Mouse (Mus musculus) adrenal gland, postnatal 36 days (tissue): Measurements from ENCODE around the gene Fam102b. TPM values are rescaled to one million over a fixed set of nuclear protein-coding genes. Genes with fewer than 3 reads are reported as not detected.

ENCODE experiments used
- DNase-seq, 2 experiments: peaks; one replicate each; pipeline ENCODE4 v3.0.0; 2021; ENCODE audit warnings: mixed read lengths in 1 of 2
- long read RNA-seq, 2 experiments: library from polyadenylated mRNA; stranded (forward); transcript quantifications; one replicate each; pipeline ENCODE4 v2.0.0; 2021; ENCODE audit warnings: borderline sequencing depth in 2 of 2
- total RNA-seq, 2 experiments: library from RNA; stranded (reverse); gene quantifications; 2 replicates each; pipeline ENCODE4 v1.2.3; 2021

Gene Fam102b
- 1 to 10 TPM; 9.3 to 9.7 TPM for total RNA-seq
- long read RNA-seq, experiment 1, full-length matches to known transcripts, result 1 of 1 reads
- long read RNA-seq, experiment 1, partial matches to known transcripts, result 0 of 1 reads
- long read RNA-seq, experiment 1, other reads (novel, unspliced or antisense), result 0 of 1 reads
- long read RNA-seq, experiment 2, result 0 reads

DNA sequence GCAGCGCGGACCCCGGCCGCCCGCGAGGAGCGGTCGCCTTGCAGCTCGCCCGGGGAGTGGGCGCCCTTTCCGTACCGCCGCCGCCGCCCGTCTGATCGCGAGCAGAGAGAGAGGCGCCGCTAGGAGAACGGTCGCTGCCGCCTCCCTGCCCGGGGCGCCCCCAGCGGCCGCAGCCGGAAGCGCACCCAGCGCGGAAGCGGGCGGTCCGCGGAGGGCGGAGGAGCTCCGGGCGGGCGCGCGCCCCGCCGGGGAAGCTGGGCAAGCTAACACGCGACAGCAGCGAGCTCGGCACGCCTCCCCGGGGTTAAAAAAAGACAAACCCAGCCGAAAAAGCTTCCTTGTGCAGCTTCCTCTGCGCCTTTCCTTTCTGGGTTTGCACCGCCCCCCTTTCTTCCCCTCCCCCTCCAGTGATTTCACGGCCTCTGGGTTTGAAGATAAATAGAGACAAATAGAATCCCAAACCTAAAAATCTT, at the start of gene Fam102b:
Fam102b (minus strand) TSS at position 93 of the 473 bp plus-strand sequence.
- DNase-seq, result peak; percentile 91 to 94

DNA sequence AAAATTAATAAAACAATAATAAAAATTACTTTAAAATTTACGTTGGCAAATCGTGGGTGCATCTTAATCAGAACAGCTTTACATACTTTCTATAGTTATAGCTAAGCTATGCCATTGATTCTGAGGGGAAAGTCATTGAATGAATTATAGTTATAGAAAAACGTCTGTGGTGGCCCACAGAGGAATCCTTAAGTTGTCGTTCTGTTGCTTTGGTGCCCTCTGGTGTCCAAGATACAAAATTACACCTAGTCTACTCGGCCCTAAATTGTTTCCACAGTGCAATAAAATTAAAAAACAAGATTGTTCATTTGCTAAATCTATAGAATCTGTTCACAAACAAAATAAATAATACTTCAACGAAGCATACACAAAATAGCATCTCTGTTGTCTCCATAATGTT, 35.6 kb upstream of the Fam102b start:
- peak; percentile 17 to 40 for DNase-seq

DNA sequence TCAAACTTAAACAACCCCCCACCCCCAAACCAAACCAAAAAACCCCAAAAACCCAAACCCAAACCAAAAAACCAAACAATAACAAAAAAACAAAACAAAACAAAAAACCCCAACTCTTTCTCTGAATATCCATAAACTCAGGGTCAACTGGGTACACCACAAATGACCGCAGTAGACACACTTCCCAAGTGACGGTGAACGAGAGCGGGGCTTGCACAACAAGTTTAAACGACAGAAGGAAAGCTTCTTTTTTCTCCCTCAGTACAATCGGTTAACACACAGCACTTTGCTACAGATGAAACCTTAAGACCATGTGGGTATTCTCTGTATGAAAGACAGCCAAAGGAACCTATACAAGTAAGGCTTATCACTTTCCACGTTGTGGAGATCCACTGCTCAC, 35.0 kb upstream of the Fam102b start:
- no peak for DNase-seq

DNA sequence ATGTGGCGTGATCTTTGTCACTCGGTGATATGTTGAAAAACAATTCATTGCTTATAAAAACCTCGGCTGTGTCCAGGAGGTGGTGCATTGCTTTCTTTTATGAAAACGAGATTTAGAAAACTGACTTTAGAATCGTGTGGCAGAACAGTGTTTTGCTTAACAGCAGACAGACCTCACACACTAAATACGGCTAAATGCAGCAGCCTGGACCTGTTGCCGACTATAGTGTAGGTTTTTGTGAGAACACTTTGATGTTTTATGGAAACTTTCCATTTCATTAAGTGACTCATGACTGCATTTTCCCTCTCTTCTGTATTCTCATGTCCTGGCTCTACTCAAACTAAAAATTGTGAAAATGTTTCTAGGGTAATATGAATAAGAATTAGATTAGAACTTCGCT, 32.5 kb upstream of the Fam102b start:
- no peak for DNase-seq

DNA sequence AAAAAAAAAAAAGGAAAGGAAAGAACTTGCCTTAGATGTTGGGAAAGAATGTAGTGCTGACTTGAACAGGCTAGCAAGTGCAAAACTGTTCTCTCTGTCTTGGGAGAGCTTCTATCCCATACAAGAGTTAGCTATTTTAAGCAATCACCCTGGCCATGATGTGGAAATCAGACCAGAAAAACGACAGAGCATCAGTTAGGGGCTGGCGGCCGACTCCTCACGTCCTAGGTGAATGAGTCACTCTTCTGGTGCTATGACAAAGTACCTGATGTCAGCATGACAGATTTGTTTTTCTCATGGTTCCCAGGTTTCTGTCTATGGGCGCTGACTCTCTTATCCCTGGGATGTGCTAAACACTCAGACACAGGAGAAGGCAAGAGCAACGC, 24.5 kb upstream of the Fam102b start:
- DNase-seq, result no peak

DNA sequence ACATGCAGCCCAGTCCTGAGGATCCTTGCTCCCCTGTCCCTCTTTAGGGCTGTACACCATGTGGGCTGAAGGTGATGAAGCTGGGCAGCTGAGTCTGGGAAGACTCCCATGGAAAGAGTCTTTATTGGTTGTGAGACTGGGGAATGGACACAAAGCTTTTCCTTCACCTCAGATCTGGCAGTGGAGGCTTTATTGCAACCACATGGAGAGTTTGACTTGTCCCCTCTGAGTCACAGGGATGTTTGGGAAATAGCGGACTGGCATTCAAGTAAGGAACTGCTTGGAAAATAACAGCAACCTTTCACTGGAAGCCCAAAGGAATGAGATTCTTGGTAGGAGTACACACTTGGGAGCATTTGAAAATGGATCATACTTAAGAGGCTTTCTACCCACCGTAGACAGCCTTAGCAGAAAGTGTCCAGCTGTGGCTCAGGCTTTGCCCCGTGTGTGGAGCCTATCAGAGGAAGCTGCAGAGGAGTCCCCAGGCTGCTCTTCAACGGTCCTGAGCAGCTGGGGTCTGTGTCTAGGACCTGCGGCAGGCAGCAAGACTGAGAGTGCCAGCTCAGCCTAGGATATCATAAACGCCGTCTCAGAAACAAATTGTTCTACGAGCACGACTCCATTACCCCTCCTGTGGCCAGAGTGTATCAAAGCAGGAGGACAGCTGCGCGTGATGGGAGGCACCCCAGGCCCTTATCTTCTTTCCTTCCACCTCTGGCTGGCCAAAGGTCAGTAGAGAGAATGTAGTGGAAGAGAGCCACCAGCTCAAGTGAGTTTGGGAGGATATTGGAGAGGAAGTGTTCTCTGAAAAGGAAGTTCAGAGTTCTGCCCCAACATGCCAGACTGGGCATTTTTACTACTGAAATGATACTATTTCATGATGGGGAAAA, 23.9 kb upstream of the Fam102b start:
- DNase-seq, result peak in 1 of 2 experiments; percentile 29

DNA sequence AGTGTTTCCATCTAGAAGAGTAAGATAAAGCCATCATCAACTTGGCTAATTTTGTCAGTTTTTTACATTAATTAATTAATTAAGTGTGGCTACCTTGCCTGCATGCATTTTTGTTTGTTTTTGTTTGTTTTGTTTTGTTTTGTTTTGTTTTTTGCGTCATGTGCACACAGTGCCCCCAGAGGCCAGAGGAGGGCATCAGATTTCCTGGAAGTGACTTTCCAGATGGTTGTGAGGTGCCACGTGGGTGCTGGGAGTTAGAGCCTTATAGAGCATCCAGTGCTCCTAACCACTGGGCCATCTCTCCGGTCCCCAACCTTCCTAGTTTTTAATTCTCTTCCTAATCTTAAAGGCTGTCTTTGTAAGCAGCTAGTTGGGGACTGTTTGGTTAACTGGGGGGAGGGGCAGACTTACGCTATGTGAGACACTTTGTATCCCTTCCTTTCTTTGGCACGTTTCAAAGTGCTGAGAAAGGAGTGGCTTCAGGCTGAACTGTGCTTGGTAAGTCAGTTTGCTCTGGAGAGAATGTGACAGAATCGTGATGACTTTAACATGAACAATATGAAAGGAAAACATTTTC, 20.4 kb upstream of the Fam102b start:
- DNase-seq, result no peak

DNA sequence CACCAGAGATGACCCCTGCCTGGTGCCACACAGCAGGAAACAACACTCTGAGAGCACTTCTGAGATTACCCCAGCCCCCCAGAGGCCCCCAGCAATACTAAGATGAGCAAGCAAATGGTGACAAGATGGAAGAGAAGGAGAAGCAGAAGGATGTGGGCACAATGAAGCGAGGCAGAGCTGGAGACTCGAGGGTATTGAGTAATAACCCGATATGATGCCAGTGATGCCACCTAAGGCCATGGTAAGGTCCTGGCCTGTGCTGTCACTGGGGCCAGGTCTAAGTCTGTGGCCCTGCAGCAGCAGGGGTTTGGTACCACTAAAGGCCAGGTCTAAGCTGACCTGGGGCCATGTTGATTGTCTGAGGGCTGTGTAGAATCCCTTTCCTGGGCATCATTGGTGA, 19.0 kb upstream of the Fam102b start:
- no peak for DNase-seq

DNA sequence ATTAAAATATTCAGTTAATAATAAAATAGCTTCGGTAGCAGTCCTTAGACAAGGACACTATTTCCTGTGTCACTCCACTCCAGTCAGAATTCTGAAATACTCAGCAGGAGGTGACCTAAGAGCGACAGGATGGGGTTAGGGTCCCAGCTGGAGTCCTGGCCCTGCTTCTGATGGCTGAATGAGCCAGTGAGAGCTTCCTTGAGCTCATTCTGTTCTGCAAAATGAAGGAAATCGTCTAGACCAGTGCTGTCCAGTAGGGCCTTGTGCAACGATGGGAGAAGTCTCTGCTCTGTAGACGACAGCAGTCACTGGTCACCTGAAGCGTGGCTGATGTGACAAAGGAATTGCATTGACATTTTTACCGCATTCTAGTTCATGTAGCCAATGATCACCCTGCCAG, 16.0 kb upstream of the Fam102b start:
- no peak for DNase-seq

DNA sequence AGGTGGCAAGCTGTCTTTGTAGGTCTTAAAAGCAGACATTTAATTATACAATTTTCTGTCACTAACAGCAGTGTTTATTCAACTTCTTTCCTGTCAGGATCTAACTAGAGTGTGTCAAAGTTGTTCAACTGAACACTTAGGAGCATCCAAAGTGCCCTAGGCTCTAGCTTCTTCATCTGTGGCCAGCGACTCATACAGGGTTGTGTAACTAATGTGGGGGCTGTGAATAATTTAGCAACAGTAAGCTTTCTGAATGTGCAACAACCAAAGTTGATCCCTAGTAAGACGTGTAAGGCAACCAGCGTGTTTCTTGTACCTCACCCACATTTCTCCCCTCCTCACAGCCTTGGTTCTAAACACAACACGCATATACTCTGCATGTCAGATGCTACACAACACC, 13.5 kb upstream of the Fam102b start:
- DNase-seq, result no peak

DNA sequence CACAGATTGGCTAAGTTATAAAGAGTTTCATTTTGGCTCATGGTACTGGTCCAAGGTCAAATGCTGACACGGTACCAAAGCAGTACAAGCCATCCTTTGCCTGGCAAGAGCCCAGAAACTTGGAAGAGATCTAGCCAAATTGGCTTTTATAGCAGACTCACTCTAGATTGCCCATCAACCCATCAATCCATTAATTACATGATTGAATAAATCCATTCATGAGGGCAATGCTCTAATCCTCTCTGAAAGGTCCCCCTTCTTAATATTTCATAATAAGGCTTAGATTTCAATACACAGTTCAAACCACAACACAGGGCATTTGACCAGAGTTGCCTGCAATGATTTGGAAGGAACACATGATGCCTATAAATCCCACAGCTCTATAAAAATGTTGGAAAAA, 7.0 kb upstream of the Fam102b start:
- peak; percentile 11 to 21 for DNase-seq

DNA sequence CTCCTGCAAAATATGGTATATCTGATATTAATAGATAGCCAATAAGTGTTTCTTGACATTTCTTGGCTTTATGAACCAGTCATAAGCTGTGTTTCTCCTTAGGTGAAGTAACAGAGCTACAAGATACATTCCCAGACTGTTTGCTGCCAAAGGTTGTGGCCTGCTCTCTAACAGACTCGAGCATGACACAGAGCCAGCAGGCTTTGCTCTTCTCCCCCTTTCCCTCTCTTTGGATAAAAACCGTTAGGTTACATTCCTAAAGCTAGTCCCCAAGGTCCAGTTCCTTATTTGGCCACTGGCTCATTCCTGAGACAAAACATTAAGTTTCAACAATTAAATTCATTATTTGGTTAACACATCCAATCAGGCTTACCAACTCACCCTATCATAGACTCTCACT, 4.9 kb upstream of the Fam102b start:
- DNase-seq, result no peak

DNA sequence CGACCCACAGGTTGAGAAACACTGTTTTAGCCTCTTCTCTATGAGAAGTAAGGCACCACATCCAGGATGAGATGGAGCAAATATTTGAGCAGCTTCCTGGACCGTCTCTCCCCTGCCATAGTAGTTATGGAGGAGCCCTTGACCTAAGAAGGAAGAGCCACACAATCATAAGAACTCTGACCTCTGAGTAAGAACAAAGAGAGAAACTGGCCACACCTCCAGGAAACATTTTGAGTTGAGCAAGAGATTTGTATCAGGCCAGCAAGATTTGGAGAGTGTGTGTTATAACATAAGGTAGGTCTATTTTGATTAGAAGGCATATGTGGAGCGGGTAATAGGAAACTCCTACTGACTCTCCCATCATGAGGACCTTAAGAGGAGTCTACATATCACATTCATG, 4.2 kb upstream of the Fam102b start:
- DNase-seq, result no peak

DNA sequence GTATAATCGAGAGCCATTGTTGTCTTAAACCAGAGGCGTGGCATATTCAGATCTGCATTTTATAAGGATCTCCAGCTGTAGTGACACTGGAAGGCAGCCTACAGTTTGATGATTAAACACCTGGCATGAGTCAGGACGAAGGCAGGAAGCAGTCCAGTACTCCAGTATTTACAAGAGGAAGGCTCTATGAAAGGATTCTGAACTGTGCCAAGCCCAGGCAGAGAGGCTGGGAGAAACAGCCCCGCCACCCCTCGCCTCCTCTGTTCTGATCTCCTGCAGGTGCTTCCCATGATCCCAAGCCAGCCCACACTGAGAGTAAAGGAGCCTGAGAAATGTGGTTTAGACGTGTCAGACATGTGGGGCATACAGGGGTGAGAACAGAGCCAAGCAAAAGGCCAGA, 3.4 kb upstream of the Fam102b start:
- DNase-seq, result peak in 1 of 2 experiments; percentile 18

DNA sequence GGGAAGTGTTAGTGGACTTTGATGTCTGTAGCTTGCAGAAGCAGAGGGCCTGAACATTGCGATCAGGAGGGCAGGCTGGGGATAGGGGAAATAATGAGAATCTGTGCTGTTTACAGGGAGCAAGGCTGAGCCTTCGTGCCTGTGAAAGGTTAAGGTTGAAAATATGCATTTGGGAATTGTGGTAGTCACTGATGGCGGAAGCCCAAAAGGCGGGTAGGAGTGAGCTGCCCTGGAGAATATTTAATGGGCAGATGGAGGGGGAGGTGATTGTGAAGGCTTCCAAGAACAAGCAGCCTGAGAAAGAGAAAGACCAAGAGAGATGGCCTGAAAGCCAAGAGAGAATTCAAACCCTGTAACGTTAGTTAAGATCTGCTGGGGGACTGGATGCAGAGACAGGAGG, 2.3 kb upstream of the Fam102b start:
- DNase-seq, result no peak

DNA sequence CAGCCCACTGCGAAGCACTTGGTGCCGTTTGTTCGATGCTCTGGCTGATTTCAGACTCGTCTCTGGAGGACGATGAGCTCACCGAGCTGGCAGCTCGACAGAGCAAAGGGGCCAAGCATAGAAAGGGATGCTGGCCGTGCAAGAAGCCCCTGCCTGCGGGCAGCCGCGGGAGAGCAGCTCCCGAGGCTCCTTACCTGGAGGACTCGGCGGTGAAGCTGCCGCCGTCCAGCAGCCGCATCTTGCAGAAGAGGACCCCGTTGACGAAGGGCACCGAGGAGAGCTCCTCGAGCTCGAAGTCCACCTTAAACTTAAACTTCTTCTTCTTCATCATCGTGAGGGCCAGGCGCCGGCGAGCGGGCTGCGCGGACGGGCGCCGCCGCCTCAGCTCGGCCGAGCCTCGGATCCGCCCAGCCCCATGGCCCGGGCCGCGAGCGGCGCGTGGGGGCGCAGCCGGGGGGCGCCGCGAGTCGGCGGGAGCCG, 376 bp downstream of the Fam102b start:
- peak; percentile 54 to 65 for DNase-seq

DNA sequence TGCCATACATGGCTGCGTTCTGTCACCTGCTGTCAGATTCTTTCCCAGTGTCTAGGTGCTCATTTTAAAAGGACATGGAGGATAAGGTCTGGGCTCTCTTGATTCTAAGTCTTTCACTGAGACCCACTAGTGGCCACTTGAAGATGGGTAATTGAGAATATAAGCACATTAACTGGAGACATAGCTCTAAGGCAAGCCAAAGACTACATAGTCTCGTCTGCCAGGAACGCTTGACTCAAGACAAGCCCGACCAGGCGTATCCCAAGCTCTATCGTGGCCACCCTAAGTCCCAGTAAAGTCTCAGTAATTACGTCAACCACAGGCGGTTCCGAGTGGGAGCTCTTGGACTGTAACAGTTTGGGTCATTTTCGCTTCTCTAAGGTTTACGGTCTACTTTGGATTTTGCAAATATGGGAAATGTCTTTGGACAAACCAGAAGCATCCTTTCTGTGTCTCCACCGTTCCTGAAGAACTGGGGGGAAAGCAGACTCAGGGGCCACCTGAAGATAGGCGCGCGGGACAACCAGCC, 881 bp downstream of the Fam102b start:
- no peak for DNase-seq

DNA sequence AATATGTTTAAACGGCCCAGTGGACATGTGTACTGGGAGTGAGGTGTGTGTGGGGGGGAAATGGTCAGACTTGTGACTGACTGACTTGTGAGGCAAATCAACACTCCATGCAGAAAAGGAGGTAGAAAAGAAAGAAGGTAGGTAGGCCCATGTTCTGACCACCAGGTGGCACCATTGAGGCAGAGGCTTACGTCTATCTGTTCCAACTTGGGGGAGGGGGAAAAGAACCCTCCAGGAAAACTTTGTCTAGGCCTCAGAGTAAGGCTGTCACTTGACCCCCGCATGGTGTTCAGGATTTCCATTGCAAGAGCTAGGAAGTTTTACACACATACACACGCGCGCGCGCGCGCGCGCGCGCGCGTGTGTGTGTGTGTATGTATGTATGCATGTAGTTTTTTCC, 1.8 kb downstream of the Fam102b start:
- DNase-seq, result peak; percentile 69 to 85

DNA sequence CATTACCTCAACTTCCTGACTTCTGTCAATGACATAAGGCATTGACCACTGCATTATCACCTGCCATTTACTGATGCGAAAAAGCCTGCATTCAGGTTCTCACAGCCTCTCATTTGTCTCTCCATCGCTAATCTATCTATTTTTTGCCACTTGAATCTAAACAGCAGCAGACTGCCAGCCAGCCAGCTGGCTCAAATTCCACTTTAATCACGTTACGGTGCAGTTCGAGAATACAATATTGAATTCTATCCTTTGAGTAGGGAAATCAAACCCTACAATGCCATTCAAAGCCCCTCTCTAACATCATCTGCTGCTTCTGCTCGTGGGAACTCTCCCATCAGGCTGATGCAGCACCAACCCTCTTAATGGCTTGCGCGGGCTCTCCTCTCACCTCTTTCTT, 4.3 kb downstream of the Fam102b start:
- no peak for DNase-seq

DNA sequence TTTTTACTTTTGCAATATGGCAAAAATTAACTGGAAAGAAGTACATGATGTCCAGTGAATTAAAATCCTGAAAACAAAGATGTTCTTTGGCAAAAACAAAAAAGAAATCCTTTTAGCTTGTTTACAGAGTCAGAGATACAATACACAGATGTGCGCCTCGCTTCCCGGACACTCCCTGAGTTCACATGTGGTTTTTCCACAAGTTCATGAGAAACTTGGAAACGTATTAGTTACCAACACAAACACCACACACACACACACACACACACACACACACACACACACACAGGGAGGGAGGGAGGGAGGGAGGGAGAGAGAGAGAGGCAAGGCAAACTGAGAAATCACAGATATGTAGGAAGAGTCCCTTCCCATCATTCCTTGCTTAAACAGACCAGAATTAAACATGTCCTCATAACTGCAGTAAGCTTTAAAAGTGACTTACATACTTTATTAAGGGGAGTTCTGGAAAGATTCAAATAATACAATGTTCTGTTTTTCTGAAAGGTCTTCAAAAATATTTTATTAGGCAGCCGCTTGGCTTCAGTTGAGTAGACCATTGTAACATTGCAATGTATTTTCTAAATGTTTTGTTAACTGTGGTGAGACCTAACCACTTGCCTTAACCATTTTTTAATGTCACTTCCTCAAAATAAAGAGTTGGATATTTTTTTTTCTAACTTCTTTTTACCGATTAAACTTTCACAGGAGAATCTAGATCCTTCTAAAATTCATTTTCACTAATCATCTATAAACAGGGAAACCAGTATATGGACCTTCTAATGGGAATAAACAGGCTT, 5.5 kb downstream of the Fam102b start:
- no peak for DNase-seq

DNA sequence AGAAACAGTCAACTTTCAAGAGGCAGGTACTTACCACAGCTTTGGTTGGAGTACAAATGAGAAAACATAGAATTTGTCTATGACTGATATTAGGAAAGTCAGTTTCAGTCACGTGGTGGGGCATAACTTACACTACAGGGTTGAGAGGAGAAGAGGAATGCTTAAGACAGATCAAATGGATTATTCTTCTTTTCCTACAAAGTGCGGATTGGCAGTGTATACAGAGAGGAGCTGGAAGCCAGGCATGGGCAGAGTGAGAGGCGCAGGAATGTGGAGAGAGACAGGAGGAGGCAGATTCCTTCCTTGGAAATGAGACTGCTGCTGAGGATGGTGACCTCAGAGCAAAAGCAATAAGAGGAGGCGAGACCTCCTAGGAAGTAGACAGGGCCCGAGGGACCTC, 9.1 kb downstream of the Fam102b start:
- DNase-seq, result no peak

DNA sequence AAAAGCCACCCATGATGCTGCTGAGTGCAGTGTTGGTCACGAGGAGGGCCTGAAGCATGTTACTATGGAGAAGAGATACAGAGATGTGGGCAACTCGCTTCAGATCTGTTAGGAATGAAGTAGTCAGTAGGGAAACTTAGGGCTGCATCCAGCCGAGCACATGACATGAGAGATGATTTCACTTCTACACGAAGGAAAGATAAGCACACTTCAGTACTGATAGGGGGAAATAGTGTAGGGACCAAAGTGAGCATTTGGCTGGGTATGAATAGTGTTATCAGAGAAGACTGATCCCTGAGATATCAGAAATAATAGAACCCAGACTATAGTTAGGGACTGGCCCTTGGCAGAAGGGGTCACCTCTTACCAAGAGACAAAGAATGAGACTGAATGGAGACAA, 14.8 kb downstream of the Fam102b start:
- no peak for DNase-seq
